Mouse (Mus musculus) intestine, embryonic 15.5 days (tissue): ENCODE measurements around the gene Hoxc12. TPM values are rescaled to one million over a fixed set of nuclear protein-coding genes. Genes with fewer than 3 reads are reported as not detected.

ENCODE experiments used
- ATAC-seq: fragments of 200-750 bp; cut with Nextera tagmentation; 2 replicates; pipeline ENCODE4 v1.8.0; 2017; ENCODE audit warnings: moderate TSS enrichment, moderate library complexity
- H3K27ac ChIP-seq: fragments of 300-500 bp; sonication (generic); 2 replicates; pipeline ENCODE4 v1.5.1; 2015; ENCODE audit warnings: mild to moderate bottlenecking, inconsistent platforms
- H3K27me3 ChIP-seq: fragments of 300-500 bp; sonication (generic); replicated peaks from 2 replicates; pipeline ENCODE4 v1.6.1; 2015; ENCODE audit warnings: inconsistent platforms
- H3K36me3 ChIP-seq: fragments of 300-500 bp; sonication (generic); 2 replicates; pipeline ENCODE4 v1.6.1; 2015; ENCODE audit warnings: inconsistent platforms
- H3K4me1 ChIP-seq: fragments of 300-500 bp; sonication (generic); replicated peaks from 2 replicates; pipeline ENCODE4 v1.6.1; 2015; ENCODE audit warnings: inconsistent platforms
- H3K4me2 ChIP-seq: fragments of 300-500 bp; sonication (generic); replicated peaks from 2 replicates; pipeline ENCODE4 v1.6.1; 2015; ENCODE audit warnings: mild to moderate bottlenecking, inconsistent platforms
- H3K4me3 ChIP-seq: fragments of 300-500 bp; sonication (generic); replicated peaks from 2 replicates; pipeline ENCODE4 v1.5.1; 2015; ENCODE audit warnings: inconsistent platforms
- H3K9ac ChIP-seq: fragments of 300-500 bp; sonication (generic); 2 replicates; pipeline ENCODE4 v1.6.1; 2015; ENCODE audit warnings: inconsistent platforms
- H3K9me3 ChIP-seq: fragments of 300-500 bp; sonication (generic); 2 replicates; pipeline ENCODE4 v1.6.1; 2016; ENCODE audit warnings: inconsistent platforms
- WGBS: fragments of 180-500 bp; shearing (Covaris S2); methylation state at CpG from one replicate; pipeline ENCODE4 v1.1.7; 2015; 5-methylcytosine and 5-hydroxymethylcytosine counted together
- polyA plus RNA-seq: library from polyadenylated mRNA; unstranded; fragments of >200 nt; fragmentation: Nextera tagmentation; extraction: Ambion mirVana; gene quantifications from 2 replicates; pipeline ENCODE4 v1.2.1, GENCODE M21; 2015

Hoxc12 gene
- polyA plus RNA-seq, 1 experiment from 2014 or later = not detected

DNA sequence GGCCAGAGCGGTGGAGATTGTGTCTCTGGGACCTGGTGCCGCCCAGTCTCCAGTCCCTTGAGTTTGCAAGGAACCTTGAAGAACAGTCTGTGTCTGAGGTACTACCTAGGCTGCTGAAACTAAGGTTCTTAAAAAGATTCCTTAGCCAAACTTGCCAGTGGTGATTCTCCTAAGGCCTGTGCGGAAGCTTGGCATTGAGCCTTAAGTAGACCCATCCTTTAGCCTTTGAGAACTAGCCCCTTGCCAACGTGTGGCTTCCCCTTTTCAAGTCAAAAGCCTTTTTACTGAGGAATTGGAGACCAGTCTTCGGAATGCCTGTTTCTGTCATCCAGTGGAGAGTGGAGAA, 6.9 kb downstream of the Hoxc12 start:
- Histone ChIP-seq H3K4me3 (no peak overlapping the region), H3K9me3 (no peaks in the 10 kb centered on the region)
- 3% methylated on average over 5 of the region's 5 CpGs for WGBS

DNA sequence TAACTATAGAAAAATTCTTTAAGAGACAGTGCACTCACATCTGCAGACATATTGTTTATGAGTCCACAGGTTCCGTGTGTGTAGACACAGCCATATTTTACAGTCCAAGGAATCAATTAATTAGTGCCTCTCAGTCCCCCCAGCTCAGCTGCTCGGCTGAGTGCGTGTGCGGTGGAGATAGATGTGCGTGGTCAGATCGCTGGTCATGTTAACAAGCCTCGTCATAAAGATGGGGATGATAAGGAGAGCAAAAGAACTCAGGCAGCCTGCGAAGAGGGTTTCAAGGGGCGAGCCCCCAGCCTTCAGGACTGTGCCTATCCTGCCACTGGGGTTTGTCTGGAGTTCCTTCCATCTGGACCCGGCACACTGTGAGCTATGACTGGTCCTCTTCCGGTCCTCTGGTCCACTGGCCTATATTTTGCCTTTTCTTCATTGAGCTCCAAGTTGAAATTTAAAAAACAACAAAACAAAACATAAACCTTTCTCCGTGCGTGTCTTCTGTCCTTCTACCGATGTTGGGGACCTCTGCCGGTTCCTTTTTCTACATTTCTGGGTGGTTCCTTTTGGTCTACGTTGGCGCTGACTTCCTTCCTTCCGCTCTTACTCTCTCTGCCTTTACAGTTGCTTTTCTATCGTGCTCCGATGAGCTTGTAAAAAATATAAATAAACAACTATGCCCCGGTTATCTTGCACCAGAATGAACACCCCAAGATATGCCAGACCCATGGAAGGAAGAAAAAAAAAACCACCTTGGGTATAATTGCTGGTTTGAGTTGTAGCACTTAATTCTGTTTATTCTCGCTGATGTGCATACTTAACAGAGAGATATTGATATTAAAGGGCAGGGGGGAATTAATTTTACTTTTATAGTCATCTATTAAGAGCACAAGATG, 8.9 kb downstream of the Hoxc12 start:
- no peak for ATAC-seq
- Histone ChIP-seq H3K4me1 (0 out of 2 replicates have a peak, but pooled peaks cover 2% of the 10 kb centered on the region), H3K27me3 (peaks cover 92% of the 10 kb centered on the region), H3K4me2 (no peak overlapping the region), H3K9ac (no peak overlapping the region), H3K36me3 (no peaks in the 10 kb centered on the region), H3K9me3 (no peaks in the 10 kb centered on the region), H3K27ac (no peak overlapping the region), H3K4me3 (no peak overlapping the region)
- WGBS = 11% methylated on average over 22 of the region's 22 CpGs

More for the DNA sequence above, 6.9 kb downstream of the Hoxc12 start:
- Histone ChIP-seq H3K4me1 (0 out of 2 replicates have a peak, but pooled peaks cover 2% of the 10 kb centered on the region), H3K27ac (no peak overlapping the region), H3K4me2 (no peak overlapping the region), H3K36me3 (no peaks in the 10 kb centered on the region), H3K9ac (no peak overlapping the region), H3K27me3 (peaks cover 95% of the 10 kb centered on the region)
- no peak for ATAC-seq

DNA sequence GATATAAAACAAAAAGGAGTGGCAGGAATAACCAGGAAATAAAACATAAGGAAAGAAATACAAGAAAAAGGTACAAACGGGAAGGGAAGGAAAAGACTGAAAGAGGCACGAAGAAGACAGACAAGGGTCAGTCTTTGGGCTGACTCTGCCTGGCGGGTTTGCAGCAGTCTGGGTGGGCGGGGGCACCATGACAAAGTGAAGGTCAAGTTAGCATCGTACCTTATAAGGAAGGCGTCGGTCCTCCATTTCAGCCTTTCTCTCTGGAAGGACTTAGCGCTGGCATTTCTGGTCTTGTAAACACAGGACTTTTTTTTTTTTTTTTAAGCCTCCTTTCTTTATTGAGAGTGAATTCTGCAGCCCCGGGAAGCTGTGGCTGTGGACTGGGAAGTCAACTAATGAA, 10.7 kb downstream of the Hoxc12 start:
- H3K36me3 ChIP-seq = no peaks in the 10 kb centered on the region
- WGBS = 3% methylated on average over 9 of the region's 9 CpGs
- no peak for ATAC-seq

DNA sequence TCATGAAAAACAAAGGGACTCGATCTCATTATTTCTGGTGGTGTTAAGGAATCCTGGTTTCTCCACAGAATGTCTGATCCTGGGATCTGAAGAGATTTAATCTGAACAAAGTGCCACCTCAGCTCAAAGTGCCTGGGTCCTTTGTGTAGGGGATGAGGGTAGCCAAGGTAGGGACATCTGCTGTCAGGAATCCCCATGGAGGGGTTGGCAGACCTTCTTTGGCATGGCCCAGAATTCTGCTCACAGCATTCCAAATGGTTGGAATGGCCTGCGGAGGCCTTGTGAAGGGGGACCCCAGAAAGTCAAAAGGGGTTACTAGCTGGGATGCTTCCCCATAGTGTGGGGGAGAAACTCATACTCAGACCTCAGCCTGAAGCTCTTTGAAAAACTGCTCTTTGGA, 12.3 kb downstream of the Hoxc12 start:
- Histone ChIP-seq H3K36me3 (no peaks in the 10 kb centered on the region), H3K9me3 (no peaks in the 10 kb centered on the region), H3K27me3 (peaks cover 92% of the 10 kb centered on the region), H3K4me2 (no peak overlapping the region), H3K4me1 (no peaks in the 10 kb centered on the region), H3K9ac (no peak overlapping the region), H3K4me3 (no peak overlapping the region), H3K27ac (no peak overlapping the region)
- 12% methylated on average over 2 of the region's 2 CpGs for WGBS
- no peak for ATAC-seq

More for the DNA sequence above, 10.7 kb downstream of the Hoxc12 start:
- Histone ChIP-seq H3K9ac (no peak overlapping the region), H3K27ac (no peak overlapping the region), H3K4me2 (no peak overlapping the region), H3K4me1 (0 out of 2 replicates have a peak, but pooled peaks cover 2% of the 10 kb centered on the region), H3K9me3 (no peaks in the 10 kb centered on the region), H3K27me3 (peaks cover 92% of the 10 kb centered on the region), H3K4me3 (no peak overlapping the region)

DNA sequence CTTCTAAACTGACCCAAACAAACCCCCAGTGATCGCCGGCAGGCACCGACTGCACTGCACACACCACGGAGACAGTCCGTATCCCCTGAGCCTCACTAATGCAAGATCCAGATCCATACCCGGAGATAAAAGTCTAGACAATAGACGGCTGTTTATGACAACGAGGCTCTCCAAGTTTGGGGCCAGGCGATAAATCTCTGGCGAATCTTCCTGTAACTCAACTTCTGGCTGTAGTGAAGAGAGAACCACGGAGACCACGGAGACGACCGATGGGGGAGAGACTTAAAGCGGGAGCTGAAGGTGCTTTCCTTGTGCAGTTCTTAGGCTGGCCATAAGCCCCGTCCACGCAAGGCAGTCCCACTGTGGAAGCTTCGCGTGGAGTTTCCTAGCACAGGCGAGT, 13.1 kb downstream of the Hoxc12 start:
- WGBS = 1% methylated on average over 20 of the region's 20 CpGs

DNA sequence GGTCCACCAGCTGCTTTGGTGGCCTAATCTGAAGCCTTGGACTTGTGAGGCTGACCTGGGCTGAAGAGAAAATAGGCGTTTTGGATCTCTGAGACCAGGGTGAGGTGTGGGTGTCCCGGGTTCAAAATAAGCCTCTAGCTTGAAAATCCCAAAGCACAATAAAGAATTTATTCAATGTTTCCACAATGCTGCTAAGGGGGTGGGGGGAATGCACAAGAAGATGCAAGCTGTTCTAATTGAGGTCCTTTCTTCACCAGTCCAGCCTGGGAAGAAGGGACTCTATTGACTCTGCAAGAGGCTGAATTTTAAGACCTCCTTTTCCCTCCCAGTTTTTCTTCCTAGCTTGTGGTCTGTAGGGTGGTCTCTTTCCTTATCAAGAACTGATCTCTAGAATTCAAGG, 14.3 kb downstream of the Hoxc12 start:
- no peak overlapping the region for H3K27ac ChIP-seq
- 3% methylated on average over 2 of the region's 2 CpGs for whole genome bisulfite sequencing
- H3K9ac ChIP-seq = no peak overlapping the region
- no peak for ATAC-seq
- no peaks in the 10 kb centered on the region for H3K36me3 ChIP-seq
- no peaks in the 10 kb centered on the region for H3K4me1 ChIP-seq
- no peaks in the 10 kb centered on the region for H3K9me3 ChIP-seq
- H3K4me2 ChIP-seq = no peak overlapping the region
- H3K4me3 ChIP-seq = no peak overlapping the region
- peaks cover 95% of the 10 kb centered on the region for H3K27me3 ChIP-seq

More for the DNA sequence above, 13.1 kb downstream of the Hoxc12 start:
- Histone ChIP-seq H3K27me3 (peaks cover 97% of the 10 kb centered on the region), H3K4me1 (no peaks in the 10 kb centered on the region), H3K27ac (no peak overlapping the region), H3K36me3 (no peaks in the 10 kb centered on the region), H3K9ac (no peak overlapping the region), H3K9me3 (no peaks in the 10 kb centered on the region), H3K4me3 (no peak overlapping the region), H3K4me2 (no peak overlapping the region)
- ATAC-seq = no peak

DNA sequence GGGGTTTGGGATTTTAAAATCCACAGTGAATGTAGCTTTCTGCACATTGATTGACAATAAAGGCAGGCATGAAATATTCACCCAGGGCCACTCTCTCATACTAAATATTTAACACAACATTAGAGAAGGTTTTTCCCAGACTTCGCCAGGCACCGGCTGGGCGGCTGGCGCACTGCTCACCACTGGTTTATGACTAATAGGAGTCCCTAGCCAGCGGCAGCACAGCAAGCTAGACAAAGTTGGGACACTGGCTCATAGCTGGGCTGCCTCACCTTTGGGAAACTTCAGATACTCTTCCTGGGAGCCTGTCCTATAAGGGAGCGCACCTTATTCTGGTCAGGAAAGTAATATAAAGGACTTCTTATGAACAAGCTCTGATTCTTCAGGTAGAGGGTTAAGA, 17.0 kb downstream of the Hoxc12 start:
- Histone ChIP-seq H3K36me3 (no peaks in the 10 kb centered on the region), H3K4me2 (no peak overlapping the region), H3K9me3 (no peaks in the 10 kb centered on the region), H3K27me3 (peaks cover 96% of the 10 kb centered on the region), H3K9ac (no peak overlapping the region), H3K4me1 (no peaks in the 10 kb centered on the region), H3K27ac (no peak overlapping the region), H3K4me3 (no peak overlapping the region)
- 4% methylated on average over 6 of the region's 6 CpGs for WGBS
- no peak for ATAC-seq

DNA sequence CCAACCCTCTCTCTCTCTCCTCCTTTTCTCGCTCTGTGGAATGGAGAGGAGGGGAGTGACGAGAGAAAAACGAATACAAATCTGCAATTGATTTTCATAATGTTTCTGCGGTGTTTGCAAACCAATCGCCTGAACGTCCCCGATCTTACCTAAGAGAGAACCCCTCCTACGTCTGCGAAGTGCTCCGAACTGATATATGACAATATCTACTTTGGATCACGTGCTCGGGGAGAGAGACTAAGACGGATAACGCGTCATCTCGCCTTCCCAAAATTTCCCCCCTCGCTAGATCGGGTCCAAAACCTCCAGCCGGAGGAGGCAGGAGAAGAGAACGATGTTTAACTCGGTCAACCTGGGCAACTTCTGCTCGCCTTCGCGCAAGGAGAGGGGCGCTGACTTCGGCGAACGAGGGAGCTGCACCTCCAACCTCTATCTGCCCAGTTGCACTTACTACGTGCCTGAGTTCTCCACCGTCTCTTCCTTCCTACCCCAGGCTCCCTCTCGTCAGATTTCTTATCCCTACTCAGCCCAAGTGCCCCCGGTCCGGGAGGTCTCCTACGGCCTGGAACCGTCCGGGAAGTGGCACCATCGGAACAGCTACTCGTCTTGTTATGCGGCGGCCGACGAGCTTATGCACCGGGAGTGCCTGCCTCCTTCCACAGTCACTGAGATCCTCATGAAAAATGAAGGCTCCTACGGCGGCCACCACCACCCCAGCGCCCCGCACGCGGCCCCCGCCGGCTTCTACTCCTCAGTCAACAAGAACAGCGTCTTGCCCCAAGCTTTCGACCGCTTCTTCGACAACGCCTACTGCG, 17.8 kb downstream of the Hoxc12 start, which contains the start of gene Hoxc11:
Gene Hoxc11 (plus strand): TSS at position 236 of the 815 bp plus-strand sequence.
- no peaks in the 10 kb centered on the region for H3K4me1 ChIP-seq
- no peaks in the 10 kb centered on the region for H3K9me3 ChIP-seq
- 1% methylated on average over 57 of the region's 57 CpGs for WGBS
- H3K4me2 ChIP-seq = no peak within 1 kb of the TSS
- peak; percentile 12 for ATAC-seq
- no peak within 1 kb of the TSS for H3K9ac ChIP-seq
- H3K4me3 ChIP-seq = 0 out of 2 replicates have a peak within 1 kb of the TSS, but pooled peaks have one; percentile 3
- no peaks in the 10 kb centered on the region for H3K36me3 ChIP-seq
- H3K27me3 ChIP-seq = peaks cover 92% of the 10 kb centered on the region
- H3K27ac ChIP-seq = no peak within 1 kb of the TSS

DNA sequence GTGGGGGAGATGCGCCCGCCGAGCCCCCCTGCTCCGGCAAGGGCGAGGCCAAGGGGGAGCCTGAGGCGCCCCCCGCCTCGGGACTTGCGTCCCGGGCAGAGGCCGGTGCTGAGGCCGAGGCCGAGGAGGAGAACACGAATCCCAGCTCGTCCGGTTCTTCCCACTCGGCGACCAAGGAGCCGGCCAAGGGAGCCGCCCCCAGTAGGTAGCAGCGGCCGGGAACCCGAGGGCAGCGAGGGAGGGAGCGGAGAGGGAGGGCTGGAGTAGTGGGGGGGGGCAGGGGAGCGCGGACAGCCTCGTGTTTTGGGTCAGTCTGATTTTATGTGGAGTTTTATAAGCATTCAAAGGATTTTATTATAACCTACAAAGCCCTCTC, 18.4 kb downstream of the Hoxc12 start:
- H3K27ac ChIP-seq = no peak overlapping the region
- H3K4me1 ChIP-seq = 0 out of 2 replicates have a peak, but pooled peaks cover 1% of the 10 kb centered on the region
- H3K4me2 ChIP-seq = no peak overlapping the region
- H3K36me3 ChIP-seq = no peaks in the 10 kb centered on the region
- no peak for ATAC-seq
- 0 out of 2 replicates have a peak overlapping the region, but pooled peaks have one; percentile 3 for H3K4me3 ChIP-seq
- peaks cover 92% of the 10 kb centered on the region for H3K27me3 ChIP-seq
- under 1% methylated on average over 28 of the region's 28 CpGs for WGBS
- H3K9ac ChIP-seq = no peak overlapping the region
- no peaks in the 10 kb centered on the region for H3K9me3 ChIP-seq

DNA sequence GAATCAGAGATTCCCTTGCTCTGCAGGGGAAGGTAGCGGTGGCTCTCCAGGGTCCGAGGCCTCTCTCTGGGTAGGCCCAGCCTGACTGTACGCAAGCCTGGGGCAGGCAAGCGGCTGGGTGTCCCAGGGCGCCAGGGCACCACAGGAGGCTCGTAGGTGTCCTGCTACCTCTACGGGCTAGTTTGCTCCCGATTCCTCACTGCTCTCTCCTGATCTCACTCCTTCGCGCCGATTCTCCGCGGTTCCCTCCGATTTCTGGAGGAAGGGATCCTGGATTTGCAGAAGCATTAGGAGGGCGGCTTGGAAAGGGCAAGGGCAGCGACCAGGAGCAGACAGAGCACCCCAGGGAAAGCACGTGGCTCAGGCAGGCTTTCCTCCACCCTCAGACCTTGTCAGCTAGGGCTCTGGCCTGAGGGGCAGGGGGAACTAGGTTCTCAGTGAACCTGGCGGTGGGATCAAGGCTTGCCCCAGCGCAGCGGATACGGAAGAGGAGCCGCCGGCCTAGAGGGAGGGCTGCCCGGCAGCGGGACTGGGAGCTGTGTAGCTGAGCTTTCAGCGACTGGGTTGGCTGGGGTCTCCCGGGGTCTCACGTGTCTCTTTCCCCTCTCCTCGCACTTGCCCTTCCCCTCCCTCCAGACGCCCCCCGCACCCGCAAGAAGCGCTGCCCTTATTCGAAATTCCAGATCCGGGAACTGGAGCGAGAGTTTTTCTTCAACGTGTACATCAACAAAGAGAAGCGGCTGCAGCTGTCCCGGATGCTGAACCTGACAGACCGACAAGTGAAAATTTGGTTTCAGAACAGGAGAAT, 19.5 kb downstream of the Hoxc12 start:
- H3K36me3 ChIP-seq = no peaks in the 10 kb centered on the region
- H3K4me3 ChIP-seq = peak overlapping the region; percentile 10; the same call in 1 of the 2 replicates
- H3K4me2 ChIP-seq = no peak overlapping the region
- 0 out of 2 replicates have a peak, but pooled peaks have one; percentile 46 for ATAC-seq
- H3K27ac ChIP-seq = no peak overlapping the region
- 0 out of 2 replicates have a peak, but pooled peaks cover 6% of the 10 kb centered on the region for H3K4me1 ChIP-seq
- H3K9ac ChIP-seq = no peak overlapping the region
- H3K9me3 ChIP-seq = no peaks in the 10 kb centered on the region
- 1% methylated on average over 40 of the region's 40 CpGs for WGBS
- H3K27me3 ChIP-seq = peaks cover 90% of the 10 kb centered on the region

DNA sequence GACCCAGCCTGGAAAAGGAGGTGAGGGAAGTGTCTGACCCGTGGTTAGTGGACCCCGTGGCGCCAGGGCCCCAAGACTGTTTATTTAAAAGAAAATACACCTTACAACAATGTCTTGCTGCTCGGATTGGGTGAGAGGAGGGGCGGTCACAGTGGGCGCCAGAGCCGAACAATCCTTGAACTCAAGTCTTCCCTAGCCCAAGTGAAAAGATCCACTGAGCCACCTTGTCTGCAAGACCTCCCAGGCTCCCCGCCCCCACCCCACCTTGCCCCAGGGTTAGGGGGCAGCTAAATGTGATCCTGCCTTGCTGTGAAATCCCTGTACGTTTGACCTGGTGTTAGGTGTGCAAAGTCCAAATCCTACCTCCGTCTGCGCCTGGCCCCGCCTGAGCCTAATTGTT, 20.3 kb downstream of the Hoxc12 start:
- Histone ChIP-seq H3K36me3 (no peaks in the 10 kb centered on the region), H3K27me3 (peaks cover 88% of the 10 kb centered on the region), H3K4me1 (0 out of 2 replicates have a peak, but pooled peaks cover 6% of the 10 kb centered on the region), H3K4me2 (no peak overlapping the region), H3K9me3 (no peaks in the 10 kb centered on the region), H3K9ac (no peak overlapping the region), H3K4me3 (no peak overlapping the region), H3K27ac (no peak overlapping the region)
- WGBS = 2% methylated on average over 12 of the region's 12 CpGs
- no peak for ATAC-seq
